Mouse (Mus musculus) CH12.LX (cell line): ENCODE results near the gene Cldn7. TPM values are rescaled to one million over a fixed set of nuclear protein-coding genes. Genes with fewer than 3 reads are reported as not detected.

ENCODE experiments used
- DNase-seq: peaks from one replicate; pipeline ENCODE4 v3.0.0-alpha.2; 2013; ENCODE audit errors: extremely low read depth
- H3K27ac ChIP-seq: 2 replicates; pipeline ENCODE4 v1.5.1; 2012; ENCODE audit warnings: low read depth, mild to moderate bottlenecking, control low read depth, moderate library complexity; ENCODE audit not compliant: insufficient read depth
- H3K27me3 ChIP-seq: replicated peaks from 2 replicates; pipeline ENCODE3; 2012; ENCODE audit warnings: inconsistent platforms
- H3K36me3 ChIP-seq, 2 experiments: replicated peaks in 1 of 2; 2 replicates each; pipeline versions ENCODE3 to v1.6.1; 2012; ENCODE audit warnings: inconsistent platforms in 1 of 2, low read length in 1 of 2, mild to moderate bottlenecking in 1 of 2, mixed read lengths in 1 of 2, moderate library complexity in 1 of 2; ENCODE audit not compliant: control insufficient read depth in 1 of 2, insufficient read depth in 1 of 2
- H3K4me1 ChIP-seq, 2 experiments: 2 replicates each; pipeline ENCODE4 v1.6.1; 2012; ENCODE audit warnings: inconsistent platforms in 1 of 2, moderate library complexity in 1 of 2; ENCODE audit not compliant: insufficient read depth in 2 of 2, control insufficient read depth in 1 of 2
- H3K4me2 ChIP-seq: 2 replicates; pipeline ENCODE4 v1.6.1; 2012; ENCODE audit warnings: low read depth, mild to moderate bottlenecking, control low read depth; ENCODE audit not compliant: poor library complexity, insufficient read depth, severe bottlenecking
- H3K4me3 ChIP-seq, 3 experiments: fragments of 150-350 bp in 1 of 3; sonication (generic) in 1 of 3; replicated peaks in 1 of 3; 2 replicates each; pipeline versions ENCODE3 to v1.5.1; 2011 to 2012; ENCODE audit warnings: low read depth in 2 of 3, low read length in 2 of 3, mild to moderate bottlenecking in 2 of 3, moderate library complexity in 2 of 3, control low read depth in 1 of 3, improper control_type of control experiment in 1 of 3, inconsistent platforms in 1 of 3, mixed read lengths in 1 of 3; ENCODE audit not compliant: poor library complexity in 1 of 3
- H3K79me2 ChIP-seq: replicated peaks from 2 replicates; pipeline ENCODE4 v1.6.1; 2012; ENCODE audit warnings: mild to moderate bottlenecking, moderate library complexity; ENCODE audit not compliant: control insufficient read depth, poor library complexity, insufficient read depth, severe bottlenecking; ENCODE audit errors: extremely low read depth
- H3K9ac ChIP-seq: 2 replicates; pipeline ENCODE4 v1.6.1; 2012; ENCODE audit warnings: low read depth, mild to moderate bottlenecking, control low read depth, moderate library complexity; ENCODE audit not compliant: insufficient read depth
- H3K9me3 ChIP-seq: replicated peaks from 2 replicates; pipeline ENCODE3; 2012; ENCODE audit warnings: low read length, inconsistent platforms, mixed read lengths
- CHD2 ChIP-seq: IDR thresholded peaks from 2 replicates; pipeline ENCODE4 v1.6.1; 2011; ENCODE audit warnings: low read length, improper control_type of control experiment
- CTCF ChIP-seq, 2 experiments: IDR thresholded peaks in 1 of 2; conservative IDR thresholded peaks in 1 of 2; 2 replicates each; pipeline ENCODE4 v1.5.1; 2011 to 2012; ENCODE audit warnings: low read depth in 2 of 2, low read length in 2 of 2, improper control_type of control experiment in 1 of 2, inconsistent platforms in 1 of 2, mild to moderate bottlenecking in 1 of 2, moderate library complexity in 1 of 2
- E2F4 ChIP-seq: IDR thresholded peaks from 2 replicates; pipeline ENCODE4 v1.6.1; 2011; ENCODE audit warnings: low read depth, low read length, improper control_type of control experiment; ENCODE audit not compliant: insufficient replicate concordance
- ELF1 ChIP-seq: IDR thresholded peaks from 2 replicates; pipeline ENCODE4 v1.6.1; 2014; ENCODE audit warnings: low read depth, mild to moderate bottlenecking, inconsistent platforms, low read length, improper control_type of control experiment
- EP300 ChIP-seq: IDR thresholded peaks from 2 replicates; pipeline ENCODE4 v1.6.1; 2011; ENCODE audit warnings: low read length, improper control_type of control experiment
- ETS1 ChIP-seq: conservative IDR thresholded peaks from 2 replicates; pipeline ENCODE4 v1.6.1; 2012; ENCODE audit warnings: low read depth, mild to moderate bottlenecking, inconsistent platforms, low read length, improper control_type of control experiment, moderate library complexity
- IRF4 ChIP-seq: IDR thresholded peaks from 2 replicates; pipeline ENCODE4 v1.6.1; 2014; ENCODE audit warnings: low read depth, mild to moderate bottlenecking, inconsistent platforms, low read length, improper control_type of control experiment
- JUN ChIP-seq: IDR thresholded peaks from 2 replicates; pipeline ENCODE4 v1.6.1; 2011; ENCODE audit warnings: low read depth, mild to moderate bottlenecking, low read length, improper control_type of control experiment, moderate library complexity; ENCODE audit not compliant: insufficient read depth
- MAFK ChIP-seq: IDR thresholded peaks from 2 replicates; pipeline ENCODE4 v1.6.1; 2011; ENCODE audit warnings: low read length, improper control_type of control experiment; ENCODE audit not compliant: insufficient replicate concordance
- MAX ChIP-seq: IDR thresholded peaks from 2 replicates; pipeline ENCODE4 v1.6.1; 2011; ENCODE audit warnings: low read length, improper control_type of control experiment
- MEF2A ChIP-seq: IDR thresholded peaks from 2 replicates; pipeline ENCODE4 v1.6.1; 2014; ENCODE audit warnings: low read depth, mild to moderate bottlenecking, inconsistent platforms, low read length, improper control_type of control experiment, borderline replicate concordance
- MXI1 ChIP-seq: IDR thresholded peaks from 2 replicates; pipeline ENCODE4 v1.6.1; 2011; ENCODE audit warnings: mild to moderate bottlenecking, low read depth, low read length, improper control_type of control experiment
- MYC ChIP-seq: IDR thresholded peaks from 2 replicates; pipeline ENCODE4 v1.6.1; 2011; ENCODE audit warnings: low read depth, mild to moderate bottlenecking, improper control_type of control experiment, low read length
- NELFE ChIP-seq: IDR thresholded peaks from 2 replicates; pipeline ENCODE4 v1.6.1; 2011; ENCODE audit warnings: low read depth, low read length, improper control_type of control experiment
- NRF1 ChIP-seq: IDR thresholded peaks from 2 replicates; pipeline ENCODE4 v1.6.1; 2014; ENCODE audit warnings: low read depth, mild to moderate bottlenecking, inconsistent platforms, low read length, improper control_type of control experiment, moderate library complexity
- POLR2AphosphoS2 ChIP-seq: IDR thresholded peaks from 2 replicates; pipeline ENCODE4 v1.6.1; 2011; ENCODE audit warnings: low read depth, low read length, improper control_type of control experiment
- SIN3A ChIP-seq: IDR thresholded peaks from 2 replicates; pipeline ENCODE4 v1.6.1; 2012; ENCODE audit warnings: low read length, improper control_type of control experiment, inconsistent platforms
- TCF12 ChIP-seq: IDR thresholded peaks from 2 replicates; pipeline ENCODE4 v1.6.1; 2014; ENCODE audit warnings: low read depth, mild to moderate bottlenecking, inconsistent platforms, low read length, improper control_type of control experiment
- USF1 ChIP-seq: IDR thresholded peaks from 2 replicates; pipeline ENCODE4 v1.6.1; 2014; ENCODE audit warnings: low read depth, mild to moderate bottlenecking, inconsistent platforms, low read length, improper control_type of control experiment
- USF2 ChIP-seq: conservative IDR thresholded peaks from 2 replicates; pipeline ENCODE4 v1.6.1; 2011; ENCODE audit warnings: low read depth, low read length, improper control_type of control experiment
- dilution Hi-C: fragments of 300-500 bp; cut with MboI; formaldehyde crosslinking; loops from 2 replicates; pipeline ENCODE4 v1.14.3; 2020; ENCODE audit warnings: low sequenced_read_pairs; ENCODE audit not compliant: extremely low pct_unique_long_range_greater_than_20kb, extremely low pct_ligation_motif_present
- in situ Hi-C: fragments of 300-500 bp; cut with MboI; formaldehyde crosslinking; loops from 3 replicates; pipeline ENCODE4 v1.14.3; 2019; ENCODE audit warnings: low sequenced_read_pairs, low pct_ligation_motif_present, low pct_unique_long_range_greater_than_20kb, mixed read lengths
- polyA plus RNA-seq: library from polyadenylated mRNA; unstranded; fragments of >175 nt; gene quantifications from 2 replicates; pipeline ENCODE4 v1.2.1, GENCODE M21; 2012; ENCODE audit warnings: low read depth; ENCODE audit not compliant: insufficient read length
- total RNA-seq, 2 experiments: library from RNA; depleted of rRNA; stranded (reverse); fragments of 300-350 nt in 1 of 2; fragments of >200 nt in 1 of 2; gene quantifications; 2 replicates each; pipeline ENCODE4 v1.2.3; 2012 to 2014

Cldn7 gene
- total and polyA plus RNA-seq, 3 experiments = not detected

GRCm38 (mm10) chr11:69966860-69967517 lies 2.4 kb downstream of the Cldn7 start:
- in situ Hi-C loops (no loop called here), dilution Hi-C loops (no loop called here)
- no peak overlapping the region for H3K4me3 ChIP-seq
- no peak for DNase-seq
- H3K4me1 ChIP-seq = peaks cover 19 to 36% of the 10 kb centered on the region in 2 experiments
- H3K9ac ChIP-seq = no peak overlapping the region
- no peak overlapping the region for H3K4me2 ChIP-seq
- no peaks in the 10 kb centered on the region for H3K79me2 ChIP-seq
- H3K27ac ChIP-seq = no peak overlapping the region
- H3K27me3 ChIP-seq = no peaks in the 10 kb centered on the region
- H3K9me3 ChIP-seq = peaks cover 24% of the 10 kb centered on the region
- TF ChIP-seq POLR2AphosphoS2 (peak; percentile 73), CHD2 (0 out of 2 replicates have a peak, but pooled peaks have one; percentile 12), E2F4 (no peak), USF1 (no peak)
- H3K36me3 ChIP-seq = peaks cover 14 to 35% of the 10 kb centered on the region in 2 experiments

DNA sequence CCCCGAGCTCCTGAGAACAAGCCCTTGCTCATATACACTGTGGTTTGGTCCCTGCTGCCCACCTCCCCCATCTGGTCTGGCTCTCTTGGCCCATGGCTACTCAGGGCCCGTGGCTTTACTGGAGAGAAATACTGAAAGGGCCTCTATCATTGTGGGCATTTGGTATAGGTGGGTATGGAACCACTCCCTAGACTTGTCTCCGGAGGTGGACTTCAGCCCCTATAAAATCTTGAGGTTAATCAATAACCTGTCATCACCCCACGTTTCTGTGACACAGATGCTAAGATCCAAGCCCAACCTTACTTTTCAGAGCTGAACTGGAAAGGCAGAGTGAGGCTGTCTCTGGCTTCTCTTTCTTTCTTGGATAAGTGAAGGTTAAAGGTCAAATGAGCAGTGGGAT lies 4.2 kb downstream of the Cldn7 start:
- Histone ChIP-seq H3K4me1 (peaks cover 14 to 49% of the 10 kb centered on the region in 2 experiments), H3K9ac (no peak overlapping the region), H3K4me3 (no peak overlapping the region), H3K79me2 (0 out of 2 replicates have a peak, but pooled peaks cover 2% of the 10 kb centered on the region), H3K27ac (no peak overlapping the region), H3K27me3 (no peaks in the 10 kb centered on the region), H3K4me2 (no peak overlapping the region), H3K9me3 (peaks cover 24% of the 10 kb centered on the region), H3K36me3 (peaks cover 31 to 53% of the 10 kb centered on the region in 2 experiments)
- DNase-seq = no peak
- dilution Hi-C loops (no loop called here), in situ Hi-C loops (no loop called here)
- TF ChIP-seq CTCF (conservative IDR thresholded peaks at IDR 0.05 in 1 of 2, IDR thresholded peaks at IDR 0.05 in 1 of 2; ENCODE audit: low read depth in 2 of 2, low read length in 2 of 2) (no peak), MXI1 (no peak), CHD2 (no peak), EP300 (no peak), MAFK (no peak), NRF1 (no peak), IRF4 (no peak)

GRCm38 (mm10) chr11:69970222-69970621 lies 5.6 kb downstream of the Cldn7 start:
- H3K79me2 ChIP-seq = 0 out of 2 replicates have a peak, but pooled peaks cover 2% of the 10 kb centered on the region
- peak overlapping the region in 1 of 3 experiments; percentile 1 for H3K4me3 ChIP-seq
- peaks cover 14 to 49% of the 10 kb centered on the region in 2 experiments for H3K4me1 ChIP-seq
- H3K27ac ChIP-seq = peak overlapping the region; percentile 81
- dilution Hi-C loops = no loop called here
- peaks cover 42 to 68% of the 10 kb centered on the region in 2 experiments for H3K36me3 ChIP-seq
- in situ Hi-C loops = no loop called here
- peak overlapping the region; percentile 52 for H3K4me2 ChIP-seq
- no peaks in the 10 kb centered on the region for H3K27me3 ChIP-seq
- peaks cover 17% of the 10 kb centered on the region for H3K9me3 ChIP-seq
- TF ChIP-seq MEF2A (peak; percentile 80), MAFK (no peak), TCF12 (peak; percentile 70), NELFE (no peak), USF2 (no peak), IRF4 (peak; percentile 96), ELF1 (peak; percentile 31), EP300 (peak; percentile 96), SIN3A (peak; percentile 37; the same call in 1 of the 2 replicates), ETS1 (peak; percentile 74; the same call in 1 of the 2 replicates), POLR2AphosphoS2 (peak; percentile 52; the same call in 1 of the 2 replicates), JUN (peak; percentile 33; the same call in 1 of the 2 replicates), MYC (peak; percentile 65), MAX (peak; percentile 63; the same call in 1 of the 2 replicates)
- TF ChIP-seq, all 38 proteins: peak for 11
- no peak overlapping the region for H3K9ac ChIP-seq
- peak; percentile 80 for DNase-seq
